Mouse (Mus musculus) heart, embryonic 12.5 days (tissue): ENCODE measurements around the gene Dgki. TPM values are rescaled to one million over a fixed set of nuclear protein-coding genes. Genes with fewer than 3 reads are reported as not detected.

Experiments
- ATAC-seq: fragments of 200-750 bp; cut with Nextera tagmentation; 2 replicates; pipeline ENCODE4 v1.8.0; 2017; ENCODE audit warnings: moderate TSS enrichment, moderate library complexity; ENCODE audit not compliant: insufficient number of reproducible peaks, low FRiP score
- H3K27ac ChIP-seq: fragments of 300-500 bp; sonication (generic); 2 replicates; pipeline ENCODE4 v1.5.1; 2016; ENCODE audit warnings: mild to moderate bottlenecking, moderate library complexity; ENCODE audit not compliant: poor library complexity, severe bottlenecking
- H3K27me3 ChIP-seq: fragments of 300-500 bp; sonication (generic); replicated peaks from 2 replicates; pipeline ENCODE4 v1.6.1; 2016; ENCODE audit warnings: mild to moderate bottlenecking, moderate library complexity
- H3K36me3 ChIP-seq: fragments of 300-500 bp; sonication (generic); 2 replicates; pipeline ENCODE4 v1.6.1; 2016; ENCODE audit warnings: mild to moderate bottlenecking, moderate library complexity
- H3K4me1 ChIP-seq: fragments of 300-500 bp; sonication (generic); replicated peaks from 2 replicates; pipeline ENCODE4 v1.6.1; 2016; ENCODE audit warnings: mild to moderate bottlenecking
- H3K4me2 ChIP-seq: fragments of 300-500 bp; sonication (generic); 2 replicates; pipeline ENCODE4 v1.6.1; 2016; ENCODE audit warnings: mild to moderate bottlenecking, moderate library complexity
- H3K4me3 ChIP-seq: fragments of 300-500 bp; sonication (generic); 2 replicates; pipeline ENCODE4 v1.5.1; 2016; ENCODE audit warnings: mild to moderate bottlenecking
- H3K9ac ChIP-seq: fragments of 300-500 bp; sonication (generic); 2 replicates; pipeline ENCODE4 v1.6.1; 2016; ENCODE audit warnings: mild to moderate bottlenecking, moderate library complexity
- H3K9me3 ChIP-seq: fragments of 300-500 bp; sonication (generic); replicated peaks from 2 replicates; pipeline ENCODE4 v1.6.1; 2016; ENCODE audit warnings: mild to moderate bottlenecking, moderate library complexity
- WGBS: fragments of 180-500 bp; shearing (Covaris S2); methylation state at CpG from one replicate; pipeline ENCODE4 v1.1.7; 2016; 5-methylcytosine and 5-hydroxymethylcytosine counted together
- polyA plus RNA-seq: library from polyadenylated mRNA; unstranded; fragments of >200 nt; fragmentation: Nextera tagmentation; extraction: Ambion mirVana; gene quantifications from 2 replicates; pipeline ENCODE4 v1.2.1, GENCODE M21; 2016

The Dgki gene
- polyA plus RNA-seq, 1 experiment from 2014 or later, result 0.84 TPM

DNA sequence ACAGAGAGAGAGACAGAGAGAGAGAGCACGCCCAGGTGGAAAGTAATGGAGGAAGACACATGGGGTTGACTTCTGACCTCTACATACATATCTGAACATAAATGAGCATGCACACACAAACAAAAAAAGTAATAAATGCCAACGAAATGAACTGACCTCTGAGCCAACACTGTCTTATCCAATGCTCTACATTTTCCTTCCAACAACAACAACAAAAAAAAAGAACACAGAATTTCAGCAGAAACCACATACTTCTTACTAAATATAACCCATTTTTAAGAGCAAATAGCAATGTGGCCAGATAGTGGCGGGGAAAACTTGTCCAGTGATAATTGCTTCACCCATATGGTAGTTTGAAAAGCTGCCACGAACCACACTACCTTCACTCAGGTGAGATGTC is 255.2 kb downstream of the Dgki start:
- H3K9me3 ChIP-seq, result no peaks in the 10 kb centered on the region
- 72% methylated on average over 4 of the region's 4 CpGs for WGBS
- H3K4me3 ChIP-seq, result no peak overlapping the region
- no peak overlapping the region for H3K9ac ChIP-seq
- H3K27me3 ChIP-seq, result no peaks in the 10 kb centered on the region
- no peak for ATAC-seq
- H3K4me1 ChIP-seq, result no peaks in the 10 kb centered on the region
- H3K4me2 ChIP-seq, result no peak overlapping the region
- H3K27ac ChIP-seq, result no peak overlapping the region
- H3K36me3 ChIP-seq, result no peaks in the 10 kb centered on the region

DNA sequence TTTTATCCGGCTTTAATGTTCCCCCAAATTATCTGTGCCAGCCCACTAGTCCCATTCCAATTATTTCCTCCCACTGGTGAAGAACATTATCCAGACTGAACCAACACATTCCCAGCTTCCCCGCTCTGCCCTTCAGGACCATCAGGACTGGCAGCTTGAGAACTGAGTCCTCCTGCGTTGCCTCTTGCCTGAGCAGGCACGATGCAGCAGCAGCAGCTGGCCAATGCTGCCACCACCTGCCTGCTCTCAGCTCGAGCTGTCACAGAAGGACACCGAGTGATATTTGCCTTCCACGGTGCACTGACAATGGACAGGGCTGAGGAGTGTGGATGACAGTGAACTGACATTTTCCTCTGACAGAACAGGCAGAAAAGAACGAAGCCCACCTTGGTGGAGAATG is 261.5 kb downstream of the Dgki start:
- H3K27me3 ChIP-seq, result no peaks in the 10 kb centered on the region
- no peak overlapping the region for H3K9ac ChIP-seq
- peaks cover 25% of the 10 kb centered on the region for H3K4me1 ChIP-seq
- WGBS, result 25% methylated on average over 8 of the region's 8 CpGs
- no peaks in the 10 kb centered on the region for H3K36me3 ChIP-seq
- no peak overlapping the region for H3K27ac ChIP-seq
- H3K4me3 ChIP-seq, result no peak overlapping the region
- H3K9me3 ChIP-seq, result no peaks in the 10 kb centered on the region
- no peak for ATAC-seq
- peak overlapping the region; percentile 29; the same call in 1 of the 2 replicates for H3K4me2 ChIP-seq

DNA sequence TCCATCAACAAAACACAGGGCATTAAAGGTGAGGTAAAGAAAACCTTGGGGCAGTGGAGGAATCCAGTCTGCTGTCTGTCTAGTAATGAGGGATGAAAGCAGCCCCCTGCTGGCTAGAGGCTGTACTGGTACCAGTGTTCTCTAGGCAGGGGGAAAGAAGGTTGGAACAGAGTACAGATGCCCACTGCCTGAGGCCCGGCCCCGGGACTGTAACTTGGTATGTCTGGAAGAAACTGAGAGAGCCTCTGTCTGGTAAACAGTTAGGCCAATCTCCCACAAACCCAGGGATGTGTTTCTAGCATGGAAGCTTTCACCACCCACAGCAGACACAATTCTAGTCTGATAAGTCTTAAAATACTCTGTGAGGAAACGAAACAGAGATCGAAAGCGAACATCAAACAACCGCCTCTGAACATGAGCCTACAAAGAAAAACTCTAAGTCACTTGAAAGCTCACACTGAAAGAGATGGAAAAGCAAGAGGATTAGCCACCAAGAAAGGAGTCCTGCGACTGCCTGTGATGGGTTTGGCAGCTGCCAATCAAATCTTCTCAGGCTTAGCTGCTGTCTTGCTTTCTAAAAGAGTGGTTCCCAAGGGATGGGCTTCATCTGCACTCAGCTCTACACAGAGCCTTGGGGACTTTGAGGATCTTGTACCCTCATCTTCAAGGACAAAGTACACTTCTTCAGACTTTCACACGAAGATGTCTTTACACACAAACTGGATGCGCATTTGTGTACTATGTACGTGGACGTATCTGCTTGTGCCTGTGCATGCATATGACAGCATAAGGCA is 262.7 kb downstream of the Dgki start:
- Histone ChIP-seq H3K4me2 (peak overlapping the region; percentile 34), H3K4me1 (peaks cover 25% of the 10 kb centered on the region), H3K4me3 (no peak overlapping the region), H3K27ac (no peak overlapping the region), H3K27me3 (no peaks in the 10 kb centered on the region), H3K9ac (no peak overlapping the region), H3K36me3 (no peaks in the 10 kb centered on the region), H3K9me3 (no peaks in the 10 kb centered on the region)
- WGBS, result 51% methylated on average over 11 of the region's 11 CpGs
- ATAC-seq, result peak; percentile 61; the same call in 1 of the 2 replicates

DNA sequence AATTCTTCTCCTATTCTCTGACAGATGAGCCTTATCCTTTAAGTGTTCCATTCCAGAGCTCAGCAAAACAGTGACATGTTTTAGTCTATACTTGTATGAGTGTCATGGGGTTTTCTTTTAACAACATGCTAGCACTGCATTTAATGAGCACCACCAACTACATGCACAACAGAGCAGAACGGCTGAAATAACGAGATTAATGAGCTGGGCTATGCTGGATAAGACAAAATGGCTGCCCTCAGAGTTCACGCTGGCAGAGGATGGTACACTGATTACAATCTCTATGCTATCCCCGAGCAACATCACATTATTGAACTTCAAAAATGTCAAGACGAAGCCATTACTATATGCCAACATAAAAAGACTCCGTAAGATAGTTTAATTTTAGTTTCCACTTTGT is 264.3 kb downstream of the Dgki start:
- no peak for ATAC-seq
- Histone ChIP-seq H3K4me2 (no peak overlapping the region), H3K4me1 (peaks cover 25% of the 10 kb centered on the region), H3K36me3 (no peaks in the 10 kb centered on the region), H3K27ac (no peak overlapping the region), H3K27me3 (no peaks in the 10 kb centered on the region), H3K9me3 (no peaks in the 10 kb centered on the region), H3K4me3 (no peak overlapping the region), H3K9ac (no peak overlapping the region)
- 87% methylated on average over 6 of the region's 6 CpGs for WGBS

- no peak overlapping the region for H3K4me3 ChIP-seq
- no peaks in the 10 kb centered on the region for H3K9me3 ChIP-seq
- H3K36me3 ChIP-seq, result no peaks in the 10 kb centered on the region
- no peak overlapping the region for H3K9ac ChIP-seq
- 81% methylated on average over 1 of the region's 1 CpGs for WGBS
- H3K4me1 ChIP-seq, result no peaks in the 10 kb centered on the region
- no peaks in the 10 kb centered on the region for H3K27me3 ChIP-seq
- H3K4me2 ChIP-seq, result no peak overlapping the region
- H3K27ac ChIP-seq, result no peak overlapping the region
- ATAC-seq, result no peak
These were observed 269.0 kb downstream of the Dgki start for GRCm38 (mm10) chr6:37030986-37031385.

- WGBS, result 75% methylated on average over 2 of the region's 2 CpGs
These were observed 269.6 kb downstream of the Dgki start for GRCm38 (mm10) chr6:37030402-37030801.

GRCm38 (mm10) chr6:37028841-37029240 is 271.1 kb downstream of the Dgki start:
- ATAC-seq, result no peak
- Histone ChIP-seq H3K27me3 (no peaks in the 10 kb centered on the region), H3K4me3 (no peak overlapping the region), H3K27ac (no peak overlapping the region), H3K4me2 (no peak overlapping the region), H3K9me3 (no peaks in the 10 kb centered on the region), H3K4me1 (no peaks in the 10 kb centered on the region), H3K36me3 (no peaks in the 10 kb centered on the region), H3K9ac (no peak overlapping the region)
- WGBS, result 89% methylated on average over 6 of the region's 6 CpGs

More at GRCm38 (mm10) chr6:37030402-37030801, 269.6 kb downstream of the Dgki start:
- H3K4me1 ChIP-seq, result no peaks in the 10 kb centered on the region
- no peak overlapping the region for H3K9ac ChIP-seq
- H3K27ac ChIP-seq, result no peak overlapping the region
- H3K4me2 ChIP-seq, result no peak overlapping the region
- H3K4me3 ChIP-seq, result no peak overlapping the region
- H3K9me3 ChIP-seq, result no peaks in the 10 kb centered on the region
- ATAC-seq, result no peak
- no peaks in the 10 kb centered on the region for H3K27me3 ChIP-seq
- H3K36me3 ChIP-seq, result no peaks in the 10 kb centered on the region

- 78% methylated on average over 2 of the region's 2 CpGs for WGBS
- Histone ChIP-seq H3K36me3 (no peaks in the 10 kb centered on the region), H3K27me3 (no peaks in the 10 kb centered on the region), H3K4me2 (no peak overlapping the region), H3K27ac (no peak overlapping the region), H3K9ac (no peak overlapping the region), H3K9me3 (no peaks in the 10 kb centered on the region), H3K4me3 (no peak overlapping the region), H3K4me1 (no peaks in the 10 kb centered on the region)
- ATAC-seq, result no peak
These were observed 271.7 kb downstream of the Dgki start for GRCm38 (mm10) chr6:37028300-37028699.

GRCm38 (mm10) chr6:37026343-37027243 is 273.4 kb downstream of the Dgki start:
- Histone ChIP-seq H3K9ac (no peak overlapping the region), H3K27me3 (no peaks in the 10 kb centered on the region), H3K4me3 (no peak overlapping the region), H3K9me3 (no peaks in the 10 kb centered on the region), H3K4me2 (no peak overlapping the region), H3K36me3 (no peaks in the 10 kb centered on the region), H3K4me1 (no peaks in the 10 kb centered on the region), H3K27ac (no peak overlapping the region)
- ATAC-seq, result no peak
- 84% methylated on average over 8 of the region's 8 CpGs for WGBS

DNA sequence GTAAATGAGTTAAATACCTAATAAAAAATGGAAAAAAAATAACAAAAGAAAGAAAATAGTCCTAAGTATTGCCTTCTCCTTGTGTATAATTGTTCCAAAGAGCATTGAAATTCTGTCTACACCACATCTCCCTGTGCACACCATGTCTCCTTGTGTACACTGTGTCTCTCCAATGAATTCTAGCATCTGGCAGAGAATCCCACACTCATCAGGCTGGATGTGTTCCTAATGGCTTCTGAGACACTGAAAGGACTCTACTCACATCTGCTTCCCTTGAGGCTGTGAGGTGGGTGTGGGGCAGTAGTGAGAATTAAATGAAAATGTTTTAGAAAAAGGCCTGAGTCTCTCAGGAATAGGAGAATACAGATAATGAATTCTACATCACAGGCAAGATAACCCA is 283.9 kb downstream of the Dgki start:
- H3K36me3 ChIP-seq, result no peaks in the 10 kb centered on the region
- no peak overlapping the region for H3K27ac ChIP-seq
- no peak for ATAC-seq

GRCm38 (mm10) chr6:37011597-37011996 is 288.4 kb downstream of the Dgki start:
- ATAC-seq, result no peak

More for the DNA sequence above, 283.9 kb downstream of the Dgki start:
- H3K4me2 ChIP-seq, result no peak overlapping the region
- H3K9me3 ChIP-seq, result no peaks in the 10 kb centered on the region
- H3K9ac ChIP-seq, result no peak overlapping the region
- no peak overlapping the region for H3K4me3 ChIP-seq
- H3K4me1 ChIP-seq, result no peaks in the 10 kb centered on the region; the same call in 1 of the 2 replicates
- H3K27me3 ChIP-seq, result no peaks in the 10 kb centered on the region

More at GRCm38 (mm10) chr6:37011597-37011996, 288.4 kb downstream of the Dgki start:
- Histone ChIP-seq H3K27me3 (no peaks in the 10 kb centered on the region), H3K9ac (no peak overlapping the region), H3K27ac (no peak overlapping the region), H3K4me1 (peaks cover 4% of the 10 kb centered on the region; the same call in 1 of the 2 replicates), H3K4me2 (no peak overlapping the region), H3K4me3 (no peak overlapping the region), H3K9me3 (no peaks in the 10 kb centered on the region), H3K36me3 (no peaks in the 10 kb centered on the region)
- 75% methylated on average over 2 of the region's 2 CpGs for WGBS
